Mouse (Mus musculus): ENCODE data around the gene Ift52. TPM values are rescaled to one million over a fixed set of nuclear protein-coding genes. Genes with fewer than 3 reads are reported as not detected.

Gene Ift52
- polyA plus RNA-seq, 1 experiment: 21.1 TPM

- no peaks in the 10 kb centered on the region for H3K36me3 ChIP-seq (ENCODE audit: control insufficient read depth, insufficient read depth)
- TF ChIP-seq REST (IDR thresholded peaks at IDR 0.05; ENCODE audit: insufficient read depth, insufficient read length): no peak
- TF ChIP-seq E2F4 (IDR thresholded peaks at IDR 0.05; ENCODE audit: insufficient read depth): no peak
- TF ChIP-seq SRF (IDR thresholded peaks at IDR 0.05; ENCODE audit: control insufficient read depth, insufficient read length, low read depth): no peak
- no peak for TF ChIP-seq TCF3 (IDR thresholded peaks at IDR 0.05; ENCODE audit: insufficient read length, low read depth)
- TF ChIP-seq MYOD1 (IDR thresholded peaks at IDR 0.05; ENCODE audit: control insufficient read depth in 1 of 3, insufficient read length in 2 of 3, low read depth in 2 of 3): no peak
- no peak for TF ChIP-seq USF1 (IDR thresholded peaks at IDR 0.05; ENCODE audit: low read depth)
- no peak for TF ChIP-seq CEBPB (IDR thresholded peaks at IDR 0.05; ENCODE audit: insufficient read depth, poor library complexity, severe bottlenecking)
- TF ChIP-seq POLR2AphosphoS2 (IDR thresholded peaks at IDR 0.05; ENCODE audit: insufficient read length, low read depth): no peak
- no peak for TF ChIP-seq TCF12 (IDR thresholded peaks at IDR 0.05; ENCODE audit: insufficient read depth, poor library complexity, severe bottlenecking)
- no peak for TF ChIP-seq POLR2A (IDR thresholded peaks at IDR 0.05; ENCODE audit: insufficient read length, low read depth)
- no peak for TF ChIP-seq MYOG (IDR thresholded peaks at IDR 0.05; ENCODE audit: control insufficient read depth in 1 of 3, insufficient read depth in 1 of 3, insufficient read length in 2 of 3, low read depth in 2 of 3)
- no peak within 1 kb of the TSS for H3K4me2 ChIP-seq (ENCODE audit: low read depth)
- H3K4me3 ChIP-seq: no peak within 1 kb of the TSS
- no peak within 1 kb of the TSS for H3ac ChIP-seq (ENCODE audit: control insufficient read depth, insufficient read length)
- no peaks in the 10 kb centered on the region for H3K79me2 ChIP-seq (ENCODE audit: control insufficient read depth, insufficient read depth)
- no peaks in the 10 kb centered on the region for H3K27me3 ChIP-seq (ENCODE audit: control insufficient read depth, insufficient read depth, insufficient read length)
Observed at GRCm38 (mm10) chr2:163087728-163088127, 70.6 kb downstream of the Ift52 start, which contains the start of gene Gtsf1l. Gtsf1l (minus strand) TSS chr2:163087855.

GRCm38 (mm10) chr2:163089475-163090123 is 72.4 kb downstream of the Ift52 start:
- Histone ChIP-seq H3K27me3 (ENCODE audit: control insufficient read depth, insufficient read depth, insufficient read length) (no peaks in the 10 kb centered on the region), H3K4me2 (ENCODE audit: low read depth) (no peak overlapping the region), H3K79me2 (ENCODE audit: control insufficient read depth, insufficient read depth) (no peaks in the 10 kb centered on the region), H3K36me3 (ENCODE audit: control insufficient read depth, insufficient read depth) (no peaks in the 10 kb centered on the region), H3K4me3 (no peak overlapping the region), H3ac (ENCODE audit: control insufficient read depth, insufficient read length) (no peak overlapping the region)
- TF ChIP-seq TCF12 (IDR thresholded peaks at IDR 0.05; ENCODE audit: insufficient read depth, poor library complexity, severe bottlenecking): no peak
- TF ChIP-seq CEBPB (IDR thresholded peaks at IDR 0.05; ENCODE audit: insufficient read depth, poor library complexity, severe bottlenecking): no peak
- no peak for TF ChIP-seq MAX (IDR thresholded peaks at IDR 0.05; ENCODE audit: low read depth)
- no peak for TF ChIP-seq E2F4 (IDR thresholded peaks at IDR 0.05; ENCODE audit: insufficient read depth)
- TF ChIP-seq SRF (IDR thresholded peaks at IDR 0.05; ENCODE audit: control insufficient read depth, insufficient read length, low read depth): no peak
- TF ChIP-seq MYOG (IDR thresholded peaks at IDR 0.05; ENCODE audit: control insufficient read depth in 1 of 3, insufficient read depth in 1 of 3, insufficient read length in 2 of 3, low read depth in 2 of 3): no peak
- no peak for TF ChIP-seq POLR2AphosphoS2 (IDR thresholded peaks at IDR 0.05; ENCODE audit: insufficient read length, low read depth)
- no peak for TF ChIP-seq USF1 (IDR thresholded peaks at IDR 0.05; ENCODE audit: low read depth)

GRCm38 (mm10) chr2:163094909-163095308 is 77.8 kb downstream of the Ift52 start:
- Histone ChIP-seq H3K36me3 (ENCODE audit: control insufficient read depth, insufficient read depth) (no peaks in the 10 kb centered on the region), H3ac (ENCODE audit: control insufficient read depth, insufficient read length) (no peak overlapping the region), H3K79me2 (ENCODE audit: control insufficient read depth, insufficient read depth) (no peaks in the 10 kb centered on the region), H3K4me3 (no peak overlapping the region), H3K4me2 (ENCODE audit: low read depth) (no peak overlapping the region), H3K27me3 (ENCODE audit: control insufficient read depth, insufficient read depth, insufficient read length) (peaks cover 5% of the 10 kb centered on the region)
- TF ChIP-seq MAX (IDR thresholded peaks at IDR 0.05; ENCODE audit: low read depth): no peak

Other genes starting within 250 kb of the Ift52 start
- gene Srsf6, start 85.8 kb upstream of the Ift52 start, polyA plus RNA-seq (2012; fragmentation: generic; extraction: Trizol): 61.5 TPM
- gene L3mbtl1, start 73.9 kb upstream of the Ift52 start, polyA plus RNA-seq (2012; fragmentation: generic; extraction: Trizol): not detected
- gene Sgk2, start 30.0 kb upstream of the Ift52 start, polyA plus RNA-seq (2012; fragmentation: generic; extraction: Trizol): not detected
- gene Mybl2, start 37.3 kb downstream of the Ift52 start, polyA plus RNA-seq (2012; fragmentation: generic; extraction: Trizol): 5.6 TPM
- not detected for gene Gtsf1l, start 70.5 kb downstream of the Ift52 start, polyA plus RNA-seq (2012; fragmentation: generic; extraction: Trizol)
- 0.05 TPM for gene Tox2, start 185.8 kb downstream of the Ift52 start, polyA plus RNA-seq (2012; fragmentation: generic; extraction: Trizol)